In the genomic region with DNA sequence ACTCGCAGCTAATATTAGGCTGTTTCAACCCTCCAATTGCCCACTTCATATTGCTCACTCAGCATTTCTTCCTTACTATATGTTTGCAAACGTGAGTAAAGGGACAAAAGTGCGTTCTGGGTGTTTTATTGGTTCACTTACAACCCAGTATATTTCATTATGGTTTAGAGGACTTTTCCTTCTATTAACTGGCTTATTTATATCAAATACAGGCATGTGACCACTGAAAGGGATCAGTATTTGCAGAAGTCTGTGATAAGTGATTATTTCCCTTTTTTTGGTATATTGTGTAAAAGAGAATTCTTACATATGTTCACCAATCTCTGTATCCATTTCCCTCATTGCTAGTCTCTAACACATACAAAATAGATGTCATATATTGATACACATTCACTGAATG, we compare ENCODE assay signal across 17 mouse cellular contexts.
A peak's percentile ranks its signal among the peaks of the same experiment; 100 is the strongest.
DNase-seq lines count a peak whose midpoint lies in the region; TF ChIP-seq lines count a peak whose summit lies in the region.
"Had no signal": no experiment of that assay in that cellular context is flagged by ENCODE, and none has a peak within 500 bp of the region (broad histone marks: within the 10 kb centered on the region; RNA-seq: fewer than 3 reads in every experiment).

No protein-coding gene starts in this region.

- no peaks in the 10 kb centered on the region for H3K4me1 ChIP-seq in MEL (ENCODE audit: control insufficient read depth in 1 of 2, insufficient read depth in 2 of 2, low read length in 2 of 2)

- no peak overlapping the region for H3K27ac ChIP-seq in MEL (ENCODE audit: control insufficient read depth, low read depth, low read length)

- H3K9me3 ChIP-seq in MEL (replicated peaks; ENCODE audit: insufficient read depth, low read length): no peaks in the 10 kb centered on the region
- H3K9me3 ChIP-seq: G1E had no signal

- TF ChIP-seq EP300 in MEL (IDR thresholded peaks at IDR 0.05; ENCODE audit: low read depth in 1 of 2, low read length in 2 of 2): no peak; a peak in 1 of 4 replicates

- H3K79me2 ChIP-seq in MEL (ENCODE audit: control insufficient read depth, insufficient read depth, low read length, poor library complexity): no peaks in the 10 kb centered on the region

- TF ChIP-seq POLR2A in MEL (IDR thresholded peaks at IDR 0.05; ENCODE audit: control insufficient read depth in 1 of 2, insufficient read depth in 1 of 2, low read depth in 1 of 2, low read length in 2 of 2, poor library complexity in 1 of 2): no peak

- TF ChIP-seq RAD21 in MEL (IDR thresholded peaks at IDR 0.05; ENCODE audit: low read depth, low read length): no peak

- DNase-seq in MEL (ENCODE audit: low read depth, low spot score): no peak
- DNase-seq in left cerebral cortex, postnatal 4 days: no peak
- DNase-seq: adrenal gland, adult 2 months; adrenal gland, adult 8-10 months; adrenal gland, postnatal 10 days; adrenal gland, postnatal 14 days; adrenal gland, postnatal 25 days; adrenal gland, postnatal 36 days; B cell, adult 2 months; cerebellum, adult 11 months; cerebellum, adult 11-12 months; cerebellum, adult 18-20 months; cerebellum, adult 2 months; cerebellum, adult 8-10 months had no signal

- H3K9ac ChIP-seq in MEL (ENCODE audit: control insufficient read depth, low read depth, low read length, poor library complexity, severe bottlenecking): no peak overlapping the region

- no peak overlapping the region for H3K4me3 ChIP-seq in MEL (ENCODE audit: control insufficient read depth in 1 of 2, insufficient read depth in 1 of 2, low read depth in 2 of 2, low read length in 2 of 2)

- intact Hi-C loops in left cerebral cortex, postnatal 4 days (cut with DNase I): no loop called here

- H3K27me3 ChIP-seq in MEL (ENCODE audit: control insufficient read depth in 1 of 2, insufficient read depth in 2 of 2, low read length in 2 of 2): no peaks in the 10 kb centered on the region
- H3K27me3 ChIP-seq: CH12.LX, Patski had no signal

- no peak for TF ChIP-seq CTCF in MEL (IDR thresholded peaks at IDR 0.05 in 2 of 3, conservative IDR thresholded peaks at IDR 0.05 in 1 of 3; ENCODE audit: control insufficient read depth in 1 of 3, insufficient read depth in 1 of 3, low read depth in 2 of 3, low read length in 3 of 3, poor library complexity in 1 of 3, severe bottlenecking in 1 of 3)

- no peaks in the 10 kb centered on the region for H3K36me3 ChIP-seq in MEL (ENCODE audit: control insufficient read depth in 1 of 2, insufficient read depth in 2 of 2, low read length in 2 of 2)

TF ChIP-seq in MEL, 35 proteins besides CTCF, POLR2A, EP300 and RAD21:
- TF ChIP-seq USF1 (IDR thresholded peaks at IDR 0.05; ENCODE audit: low read depth, low read length) (peak; percentile 59), GATA1 (IDR thresholded peaks at IDR 0.05; ENCODE audit: low read depth, low read length) (no peak), NELFE (IDR thresholded peaks at IDR 0.05; ENCODE audit: low read depth, low read length) (no peak), MAFK (IDR thresholded peaks at IDR 0.05; ENCODE audit: borderline replicate concordance, low read depth, low read length) (peak; percentile 63; the same call in 1 of the 2 replicates)
